Mouse (Mus musculus) layer of hippocampus, postnatal 14 days (tissue): ENCODE results near the gene Car10. TPM values are rescaled to one million over a fixed set of nuclear protein-coding genes. Genes with fewer than 3 reads are reported as not detected.
A peak's percentile ranks its signal among the peaks of the same experiment; 100 is the strongest.

Experiments
- DNase-seq, 2 experiments: peaks; one replicate each; pipeline ENCODE4 v3.0.0; 2021 to 2022; ENCODE audit warnings: low spot score in 2 of 2, mixed read lengths in 1 of 2
- long read RNA-seq, 2 experiments: library from polyadenylated mRNA; stranded (forward); transcript quantifications; one replicate each; pipeline ENCODE4 v2.0.0; 2021
- total RNA-seq, 2 experiments: library from RNA; stranded (reverse); gene quantifications; 2 replicates each; pipeline ENCODE4 v1.2.3; 2021

The Car10 gene
- 10 to 100 TPM; 27.7 to 28.3 TPM for total RNA-seq
- long read RNA-seq, experiment 1, transcript Car10-201 (10 exons, 3,293 nt) = minor isoform, 8 of 24 reads
- long read RNA-seq, experiment 1, transcript Car10-206 (9 exons, 3,334 nt) = major isoform, 12 of 24 reads
- long read RNA-seq, experiment 1, partial matches to known transcripts = 3 of 24 reads
- long read RNA-seq, experiment 1, other reads (novel, unspliced or antisense) = 1 of 24 reads
- long read RNA-seq, experiment 2, transcript Car10-206 (9 exons, 3,334 nt) = major isoform, 5 of 23 reads
- long read RNA-seq, experiment 2, transcript Car10-201 (10 exons, 3,293 nt) = major isoform, 5 of 23 reads
- long read RNA-seq, experiment 2, partial matches to known transcripts = 6 of 23 reads
- long read RNA-seq, experiment 2, other reads (novel, unspliced or antisense) = 6 of 23 reads

GRCm38 (mm10) chr11:93097941-93098828, at the start of gene Car10:
TSS of gene Car10 (plus strand) at chr11:93098028.
- peak; percentile 8 to 26 for DNase-seq

- DNase-seq = no peak
Measured at GRCm38 (mm10) chr11:93065021-93065420, 32.8 kb upstream of the Car10 start.

- DNase-seq = no peak
Measured at GRCm38 (mm10) chr11:93065656-93066181, 32.1 kb upstream of the Car10 start.

- peak in 1 of 2 experiments; percentile 2 for DNase-seq
Measured at GRCm38 (mm10) chr11:93095588-93095987, 2.2 kb upstream of the Car10 start.

GRCm38 (mm10) chr11:93097001-93097400, 827 bp upstream of the Car10 start:
- peak in 1 of 2 experiments; percentile 3 for DNase-seq

- DNase-seq = peak in 1 of 2 experiments; percentile 4
Measured at GRCm38 (mm10) chr11:93097431-93097851, 387 bp upstream of the Car10 start.

- peak; percentile 10 to 34 for DNase-seq
Measured at GRCm38 (mm10) chr11:93098933-93099381, 1.1 kb downstream of the Car10 start.

GRCm38 (mm10) chr11:93099431-93100370, 1.9 kb downstream of the Car10 start:
- no peak for DNase-seq

GRCm38 (mm10) chr11:93100606-93101005, 2.8 kb downstream of the Car10 start:
- DNase-seq = no peak

- no peak for DNase-seq
Measured at GRCm38 (mm10) chr11:93101106-93101505, 3.3 kb downstream of the Car10 start.

- DNase-seq = no peak
Measured at GRCm38 (mm10) chr11:93102321-93102720, 4.5 kb downstream of the Car10 start.

- DNase-seq = no peak
Measured at GRCm38 (mm10) chr11:93103101-93103815, 5.4 kb downstream of the Car10 start.

- DNase-seq = peak in 1 of 2 experiments; percentile 67
Measured at GRCm38 (mm10) chr11:93109451-93109850, 11.6 kb downstream of the Car10 start.

GRCm38 (mm10) chr11:93120766-93121415, 23.1 kb downstream of the Car10 start:
- DNase-seq = no peak

GRCm38 (mm10) chr11:93123691-93124090, 25.9 kb downstream of the Car10 start:
- no peak for DNase-seq

- DNase-seq = no peak
Measured at GRCm38 (mm10) chr11:93126466-93126865, 28.6 kb downstream of the Car10 start.

- DNase-seq = no peak
Measured at GRCm38 (mm10) chr11:93128481-93128880, 30.7 kb downstream of the Car10 start.

GRCm38 (mm10) chr11:93137841-93138240, 40.0 kb downstream of the Car10 start:
- no peak for DNase-seq

- no peak for DNase-seq
Measured at GRCm38 (mm10) chr11:93141727-93142126, 43.9 kb downstream of the Car10 start.
